Mouse (Mus musculus) G1E (cell line): ENCODE data around the gene Fut2.

ENCODE experiments used
- CTCF ChIP-seq: IDR thresholded peaks from 2 replicates; pipeline ENCODE4 v1.5.1; 2012; ENCODE audit warnings: low read depth, low read length, inconsistent platforms, mixed read lengths
- GATA1 ChIP-seq: IDR thresholded peaks from 2 replicates; pipeline ENCODE4 v1.6.1; 2012; ENCODE audit warnings: borderline replicate concordance, low read length, inconsistent platforms, mixed read lengths
- GATA2 ChIP-seq: IDR thresholded peaks from 2 replicates; pipeline ENCODE4 v1.6.1; 2012; ENCODE audit warnings: low read depth, low read length, inconsistent platforms, borderline replicate concordance
- POLR2AphosphoS5 ChIP-seq: IDR thresholded peaks from 2 replicates; pipeline ENCODE4 v1.6.1; 2012; ENCODE audit warnings: low read depth, low read length, inconsistent platforms; ENCODE audit not compliant: insufficient replicate concordance
- TAL1 ChIP-seq: conservative IDR thresholded peaks from 2 replicates; pipeline ENCODE4 v1.6.1; 2012; ENCODE audit warnings: low read depth, low read length, inconsistent platforms, mixed read lengths

GRCm38 (mm10) chr7:45632499-45632898, 33.7 kb downstream of the Fut2 start:
- TF ChIP-seq GATA1 (no peak), CTCF (no peak), POLR2AphosphoS5 (no peak), TAL1 (no peak), GATA2 (no peak)
